Mouse (Mus musculus) brown adipose tissue, adult 24 weeks (tissue): ENCODE data around the gene Gemin5. TPM values are rescaled to one million over a fixed set of nuclear protein-coding genes. Genes with fewer than 3 reads are reported as not detected.
A peak's percentile ranks its signal among the peaks of the same experiment; 100 is the strongest.
"Not testable (repeated sequence)": the region's sequence is repeated elsewhere in the genome, so short reads cannot be mapped to it uniquely, and the experiment has no call there.

Experiments used
- H3K27ac ChIP-seq: fragments of 200-500 bp; replicated peaks from 2 replicates; pipeline ENCODE4 v1.5.1; 2012; ENCODE audit warnings: low read depth, mild to moderate bottlenecking, low read length
- H3K4me1 ChIP-seq: fragments of 200-500 bp; 2 replicates; pipeline ENCODE4 v1.6.1; 2012; ENCODE audit warnings: low read length, mixed read lengths; ENCODE audit not compliant: control insufficient read depth, insufficient read depth, insufficient read length
- H3K4me3 ChIP-seq: fragments of 200-500 bp; 2 replicates; pipeline ENCODE4 v1.5.1; 2012; ENCODE audit warnings: low read depth, mild to moderate bottlenecking, low read length, moderate library complexity; ENCODE audit not compliant: insufficient read depth
- polyA plus RNA-seq: library from polyadenylated mRNA; stranded (reverse); fragments of >200 nt; gene quantifications from 2 replicates; pipeline ENCODE4 v1.2.4, GENCODE M21; 2012; ENCODE audit not compliant: missing spikeins, insufficient read depth, insufficient read length

Gemin5 gene
- polyA plus RNA-seq, 1 experiment: 3.3 TPM

- no peak overlapping the region for H3K27ac ChIP-seq
- no peak overlapping the region for H3K4me3 ChIP-seq
- H3K4me1 ChIP-seq: no peaks in the 10 kb centered on the region
Observed at GRCm38 (mm10) chr11:58193860-58194520, 25.7 kb upstream of the Gemin5 start.

GRCm38 (mm10) chr11:58193326-58193725 lies 25.0 kb upstream of the Gemin5 start:
- Histone ChIP-seq H3K4me3 (no peak overlapping the region), H3K4me1 (no peaks in the 10 kb centered on the region), H3K27ac (no peak overlapping the region)

GRCm38 (mm10) chr11:58189675-58190074 lies 21.3 kb upstream of the Gemin5 start:
- H3K4me3 ChIP-seq: no peak overlapping the region
- H3K27ac ChIP-seq: no peak overlapping the region
- H3K4me1 ChIP-seq: no peaks in the 10 kb centered on the region

GRCm38 (mm10) chr11:58183579-58183978 lies 15.2 kb upstream of the Gemin5 start:
- peak overlapping the region; percentile 32 for H3K4me3 ChIP-seq
- H3K4me1 ChIP-seq: no peaks in the 10 kb centered on the region
- 0 out of 2 replicates have a peak overlapping the region, but pooled peaks have one; percentile 15 for H3K27ac ChIP-seq

GRCm38 (mm10) chr11:58180756-58181155 lies 12.4 kb upstream of the Gemin5 start:
- H3K4me3 ChIP-seq: no peak overlapping the region
- H3K4me1 ChIP-seq: no peaks in the 10 kb centered on the region
- no peak overlapping the region for H3K27ac ChIP-seq

GRCm38 (mm10) chr11:58179986-58180385 lies 11.6 kb upstream of the Gemin5 start:
- not testable (repeated sequence) for H3K27ac ChIP-seq, H3K4me3 ChIP-seq

GRCm38 (mm10) chr11:58179563-58179962 lies 11.2 kb upstream of the Gemin5 start:
- Histone ChIP-seq H3K27ac (no peak overlapping the region), H3K4me3 (no peak overlapping the region), H3K4me1 (no peaks in the 10 kb centered on the region)

More at GRCm38 (mm10) chr11:58179986-58180385, 11.6 kb upstream of the Gemin5 start:
- not testable (repeated sequence) for H3K4me1 ChIP-seq

GRCm38 (mm10) chr11:58171459-58172091 lies 3.2 kb upstream of the Gemin5 start, which contains the start of gene Mrpl22:
Mrpl22 (plus strand) TSS chr11:58171661.
- Histone ChIP-seq H3K27ac (0 out of 2 replicates have a peak within 1 kb of the TSS, but pooled peaks have one; percentile 45), H3K4me3 (peak within 1 kb of the TSS; percentile 91), H3K4me1 (no peaks in the 10 kb centered on the region; the same call in 1 of the 2 replicates)

- Histone ChIP-seq H3K27ac (no peak overlapping the region), H3K4me3 (no peak overlapping the region), H3K4me1 (no peaks in the 10 kb centered on the region; the same call in 1 of the 2 replicates)
Observed at GRCm38 (mm10) chr11:58169666-58170065, 1.3 kb upstream of the Gemin5 start.

GRCm38 (mm10) chr11:58167822-58168166 lies 545 bp downstream of the Gemin5 start:
- H3K27ac ChIP-seq: no peak overlapping the region
- no peaks in the 10 kb centered on the region; the same call in 1 of the 2 replicates for H3K4me1 ChIP-seq
- H3K4me3 ChIP-seq: peak overlapping the region; percentile 94

GRCm38 (mm10) chr11:58165072-58165471 lies 3.3 kb downstream of the Gemin5 start:
- Histone ChIP-seq H3K27ac (no peak overlapping the region), H3K4me3 (no peak overlapping the region)

GRCm38 (mm10) chr11:58156871-58157270 lies 11.5 kb downstream of the Gemin5 start:
- no peaks in the 10 kb centered on the region for H3K4me1 ChIP-seq
- H3K4me3 ChIP-seq: no peak overlapping the region
- H3K27ac ChIP-seq: no peak overlapping the region

More at GRCm38 (mm10) chr11:58165072-58165471, 3.3 kb downstream of the Gemin5 start:
- no peaks in the 10 kb centered on the region for H3K4me1 ChIP-seq

- no peak overlapping the region for H3K27ac ChIP-seq
Observed at GRCm38 (mm10) chr11:58155458-58155857, 12.9 kb downstream of the Gemin5 start.

GRCm38 (mm10) chr11:58146241-58146640 lies 22.1 kb downstream of the Gemin5 start:
- no peak overlapping the region for H3K27ac ChIP-seq
- H3K4me1 ChIP-seq: no peaks in the 10 kb centered on the region
- H3K4me3 ChIP-seq: no peak overlapping the region

More at GRCm38 (mm10) chr11:58155458-58155857, 12.9 kb downstream of the Gemin5 start:
- Histone ChIP-seq H3K4me1 (no peaks in the 10 kb centered on the region), H3K4me3 (no peak overlapping the region)

GRCm38 (mm10) chr11:58143704-58144426 lies 24.5 kb downstream of the Gemin5 start:
- H3K4me3 ChIP-seq: no peak overlapping the region
- no peak overlapping the region for H3K27ac ChIP-seq
- H3K4me1 ChIP-seq: no peaks in the 10 kb centered on the region
